Mouse (Mus musculus) cortical plate, adult 2 months (tissue): ENCODE results near the gene Hmgxb4. TPM values are rescaled to one million over a fixed set of nuclear protein-coding genes. Genes with fewer than 3 reads are reported as not detected.

Experiments
- H3K27ac ChIP-seq: fragments of 200-500 bp; 2 replicates; pipeline ENCODE4 v1.5.1; 2012; ENCODE audit warnings: low read length, control low read depth, inconsistent platforms; ENCODE audit not compliant: insufficient read depth
- H3K4me1 ChIP-seq: fragments of 200-500 bp; 2 replicates; pipeline ENCODE4 v1.6.1; 2011; ENCODE audit warnings: low read length; ENCODE audit not compliant: control insufficient read depth, insufficient read depth
- H3K4me3 ChIP-seq: fragments of 200-500 bp; 2 replicates; pipeline ENCODE4 v1.5.1; 2011; ENCODE audit warnings: mild to moderate bottlenecking, low read length, control low read depth; ENCODE audit not compliant: insufficient read depth
- CTCF ChIP-seq: fragments of 200-500 bp; IDR thresholded peaks from 2 replicates; pipeline ENCODE4 v1.5.1; 2011; ENCODE audit warnings: mild to moderate bottlenecking, control low read depth, low read length; ENCODE audit not compliant: insufficient read depth; ENCODE audit errors: extremely low read depth
- POLR2A ChIP-seq: fragments of 200-500 bp; IDR thresholded peaks from 2 replicates; pipeline ENCODE4 v1.6.1; 2011; ENCODE audit warnings: mild to moderate bottlenecking, low read length, control low read depth; ENCODE audit not compliant: insufficient read depth; ENCODE audit errors: extremely low read depth
- polyA plus RNA-seq: library from polyadenylated mRNA; depleted of rRNA; stranded (reverse); fragments of >200 nt; gene quantifications from 2 replicates; pipeline ENCODE4 v1.2.3, GENCODE M21; 2012

Gene Hmgxb4
- polyA plus RNA-seq, 1 experiment = 28.5 TPM

DNA sequence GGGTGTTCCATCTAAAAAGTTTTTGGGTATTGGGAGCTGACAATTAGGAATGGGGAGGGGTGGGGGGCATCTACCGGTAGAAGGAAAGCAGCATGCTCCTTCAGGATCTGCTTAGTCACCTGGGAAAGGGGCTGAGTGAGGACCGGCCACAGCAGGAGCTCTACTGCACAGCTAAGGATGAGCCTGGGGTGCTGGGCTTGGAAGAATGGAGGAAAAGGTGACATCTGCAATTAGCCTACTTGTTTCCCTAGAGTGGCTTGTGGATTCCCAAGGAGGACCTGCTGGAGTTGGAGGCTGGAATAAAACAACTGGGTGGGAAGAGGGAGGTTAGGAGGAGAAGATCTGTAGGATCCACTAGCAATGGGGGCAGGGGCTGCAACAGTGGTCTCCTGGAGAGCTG is 20.4 kb downstream of the Hmgxb4 start:
- TF ChIP-seq CTCF = no peak
- no peak for TF ChIP-seq POLR2A
- Histone ChIP-seq H3K4me3 (no peak overlapping the region), H3K4me1 (no peaks in the 10 kb centered on the region), H3K27ac (no peak overlapping the region)

DNA sequence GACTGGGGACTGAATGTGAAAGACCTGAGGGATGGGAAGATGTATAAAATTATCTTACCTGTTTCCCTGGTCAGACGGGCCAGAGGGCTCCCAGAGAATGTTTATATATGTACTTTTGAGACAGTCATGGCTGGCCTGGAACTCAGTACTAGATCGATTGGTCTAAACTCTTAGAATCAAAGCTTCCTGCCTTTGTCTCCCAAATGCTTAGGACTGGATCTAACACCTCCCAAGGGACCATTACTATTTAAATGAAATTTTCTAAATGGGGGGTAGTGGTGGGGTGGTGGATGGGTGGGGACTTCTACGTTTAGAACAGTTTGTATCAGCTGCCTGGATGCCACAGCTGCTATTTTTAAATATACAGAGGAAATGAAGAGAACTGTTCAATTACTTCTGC is 20.8 kb downstream of the Hmgxb4 start:
- no peak overlapping the region for H3K27ac ChIP-seq
- no peak overlapping the region for H3K4me3 ChIP-seq
- no peaks in the 10 kb centered on the region for H3K4me1 ChIP-seq
- no peak for TF ChIP-seq POLR2A
- TF ChIP-seq CTCF = no peak

DNA sequence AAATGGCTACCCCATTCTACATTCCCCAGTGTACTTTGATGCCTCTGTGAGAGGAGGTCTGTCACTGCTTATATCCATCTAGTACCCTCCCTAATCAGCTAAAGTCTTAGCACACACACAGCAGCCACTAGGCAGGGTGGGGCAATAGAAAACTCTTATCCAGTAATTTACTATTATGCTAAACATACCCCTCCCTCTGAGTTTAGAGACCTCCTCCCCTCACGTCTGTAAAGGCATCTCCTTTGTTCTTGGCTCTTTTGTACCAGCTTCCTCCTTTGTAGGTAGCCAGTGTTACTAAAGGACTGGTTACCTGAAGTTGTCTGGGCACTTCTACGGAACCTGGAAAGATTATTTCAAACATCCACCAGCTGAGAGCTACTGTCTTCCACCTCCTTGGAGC is 22.8 kb downstream of the Hmgxb4 start:
- no peak overlapping the region for H3K27ac ChIP-seq
- TF ChIP-seq CTCF = no peak

DNA sequence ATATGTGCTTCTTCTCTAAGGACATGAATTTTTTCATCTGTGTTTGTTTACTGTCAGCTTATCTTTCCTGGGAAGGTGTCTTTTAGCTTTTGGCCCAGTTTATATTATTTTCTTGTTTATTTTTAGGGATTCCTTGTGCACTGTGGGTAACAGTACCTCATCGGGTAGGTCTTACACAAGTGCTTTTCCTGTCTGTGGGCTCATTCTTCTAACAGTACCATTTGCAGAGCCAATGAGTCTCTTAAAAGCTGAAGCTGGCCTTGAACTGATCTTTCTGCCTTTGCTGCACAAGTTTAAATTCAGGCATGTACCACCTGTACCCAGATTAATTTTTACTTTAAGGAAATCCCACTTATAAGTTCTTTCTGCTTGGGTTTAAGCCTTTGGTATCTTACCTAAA is 23.3 kb downstream of the Hmgxb4 start:
- Histone ChIP-seq H3K4me3 (no peak overlapping the region), H3K27ac (no peak overlapping the region), H3K4me1 (no peaks in the 10 kb centered on the region)
- TF ChIP-seq POLR2A = no peak
- no peak for TF ChIP-seq CTCF

More for the DNA sequence above, 22.8 kb downstream of the Hmgxb4 start:
- H3K4me1 ChIP-seq = no peaks in the 10 kb centered on the region
- H3K4me3 ChIP-seq = no peak overlapping the region

DNA sequence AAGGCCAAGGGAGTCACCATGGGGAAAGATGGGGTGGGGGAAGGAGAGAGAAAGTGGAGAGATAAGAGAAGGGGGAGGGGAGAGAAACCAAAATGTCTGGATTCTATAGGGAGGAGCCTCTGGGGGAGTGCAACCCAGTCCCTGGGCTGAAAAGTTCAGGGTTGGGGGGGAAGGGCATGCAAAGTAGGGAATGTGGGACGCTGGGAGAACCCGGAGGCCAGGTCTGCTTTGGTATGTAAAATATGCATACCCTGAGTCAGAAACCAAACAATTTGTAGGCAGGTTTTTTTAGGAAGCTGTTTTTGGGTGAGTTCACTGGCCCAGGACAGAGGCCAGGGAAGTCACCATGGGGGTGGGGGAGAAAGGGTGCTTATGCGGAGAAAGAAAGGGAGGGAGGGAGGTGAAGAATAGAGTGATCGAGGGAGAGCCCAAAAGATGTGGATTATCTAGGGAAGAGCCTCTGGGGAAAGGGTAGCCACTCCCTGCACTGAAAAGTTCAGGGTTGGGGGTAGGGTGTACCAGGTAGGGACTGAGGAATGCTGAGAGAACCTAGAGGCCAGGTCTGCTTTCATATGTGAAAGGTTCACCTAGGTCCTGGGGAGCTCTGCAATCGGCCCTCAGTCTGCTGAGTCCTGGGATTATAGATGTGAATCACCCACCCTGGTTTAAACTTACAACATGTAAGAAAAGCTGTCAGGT is 25.3 kb downstream of the Hmgxb4 start:
- no peak overlapping the region for H3K4me3 ChIP-seq
- no peaks in the 10 kb centered on the region for H3K4me1 ChIP-seq
- no peak overlapping the region for H3K27ac ChIP-seq
- no peak for TF ChIP-seq CTCF
- no peak for TF ChIP-seq POLR2A

DNA sequence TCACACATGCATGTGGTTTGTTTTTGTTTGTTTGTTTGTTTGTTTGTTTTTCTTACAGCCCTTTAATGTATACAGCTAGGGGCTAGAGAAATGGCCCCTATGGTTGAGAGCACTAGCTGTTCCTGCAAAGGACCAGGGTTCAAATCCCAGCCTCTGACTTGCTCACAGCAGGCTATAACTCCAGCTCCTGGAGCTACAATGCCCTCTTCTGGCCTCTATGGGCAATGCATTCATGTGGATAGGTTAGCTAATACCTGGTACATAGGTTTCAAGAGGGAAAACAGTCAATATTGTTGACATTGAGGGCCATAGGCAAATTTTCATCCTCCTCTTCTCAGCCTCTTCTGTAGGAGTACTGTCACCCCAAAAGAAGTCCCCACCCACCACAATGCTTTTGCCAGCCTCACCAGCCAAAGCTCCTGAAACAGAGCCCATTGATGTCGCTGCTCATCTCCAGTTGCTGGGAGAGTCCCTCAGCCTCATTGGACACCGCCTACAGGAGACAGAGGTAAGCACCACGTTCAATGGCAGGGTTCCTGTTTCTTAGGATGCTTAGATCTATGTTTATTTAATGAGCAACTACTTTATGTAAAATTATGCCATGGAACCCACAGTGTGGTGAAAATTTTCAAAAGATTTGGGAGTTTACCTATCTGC is 30.6 kb downstream of the Hmgxb4 start:
- no peak for TF ChIP-seq POLR2A
- 0 out of 2 replicates have a peak, but pooled peaks have one; percentile 3 for TF ChIP-seq CTCF
- Histone ChIP-seq H3K4me1 (no peaks in the 10 kb centered on the region), H3K27ac (no peak overlapping the region)

DNA sequence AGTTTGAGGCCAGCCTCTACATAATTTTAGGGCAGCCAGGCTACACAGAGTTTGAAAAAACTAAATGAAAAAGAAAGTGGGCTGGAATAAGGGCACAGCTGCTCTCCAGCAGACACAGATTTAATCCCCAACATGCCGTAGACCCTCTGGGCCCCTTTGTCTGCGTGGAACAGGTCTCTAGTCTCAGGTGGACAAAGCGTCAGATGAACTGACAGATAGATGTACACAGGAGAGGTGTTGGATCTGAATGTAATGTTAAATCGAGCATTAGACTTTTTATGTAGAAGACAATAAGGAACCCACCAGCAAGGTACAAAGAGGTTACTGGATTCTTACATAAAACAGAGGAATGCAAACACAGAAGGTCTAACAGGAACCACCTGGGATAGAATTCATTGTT is 32.7 kb downstream of the Hmgxb4 start:
- TF ChIP-seq POLR2A (no peak), CTCF (no peak)
- no peak overlapping the region for H3K27ac ChIP-seq
- no peak overlapping the region for H3K4me3 ChIP-seq
- H3K4me1 ChIP-seq = no peaks in the 10 kb centered on the region

More for the DNA sequence above, 30.6 kb downstream of the Hmgxb4 start:
- no peak overlapping the region for H3K4me3 ChIP-seq

DNA sequence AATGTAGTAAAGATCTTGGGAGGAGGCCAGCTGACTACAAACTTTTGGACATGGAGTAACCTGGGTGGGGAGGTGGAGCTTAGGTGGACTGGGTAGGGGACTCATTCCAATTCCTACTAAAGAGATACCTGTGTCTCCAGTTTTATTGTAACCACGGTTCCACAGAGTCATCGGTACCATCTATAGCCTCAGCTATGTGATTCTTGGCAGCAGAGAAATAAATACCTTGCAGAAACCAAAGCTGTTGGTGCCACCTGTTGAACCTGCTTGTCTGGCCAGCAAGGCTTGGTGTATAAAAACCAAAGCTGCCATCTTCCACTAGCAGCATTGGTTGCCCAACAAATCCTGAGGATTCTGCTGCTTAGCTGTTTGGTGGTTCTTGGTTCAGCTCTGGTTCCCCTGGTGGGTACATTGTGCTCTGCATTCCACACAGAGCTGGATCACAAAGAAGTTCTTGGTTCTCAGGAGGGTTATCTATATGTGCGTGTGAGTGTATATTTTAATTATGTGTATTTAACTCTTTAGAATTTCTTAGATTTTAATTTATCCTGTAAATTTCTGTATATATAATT is 37.4 kb downstream of the Hmgxb4 start:
- H3K4me1 ChIP-seq = no peaks in the 10 kb centered on the region
- TF ChIP-seq POLR2A = no peak
- no peak for TF ChIP-seq CTCF
- H3K4me3 ChIP-seq = no peak overlapping the region
- H3K27ac ChIP-seq = no peak overlapping the region

DNA sequence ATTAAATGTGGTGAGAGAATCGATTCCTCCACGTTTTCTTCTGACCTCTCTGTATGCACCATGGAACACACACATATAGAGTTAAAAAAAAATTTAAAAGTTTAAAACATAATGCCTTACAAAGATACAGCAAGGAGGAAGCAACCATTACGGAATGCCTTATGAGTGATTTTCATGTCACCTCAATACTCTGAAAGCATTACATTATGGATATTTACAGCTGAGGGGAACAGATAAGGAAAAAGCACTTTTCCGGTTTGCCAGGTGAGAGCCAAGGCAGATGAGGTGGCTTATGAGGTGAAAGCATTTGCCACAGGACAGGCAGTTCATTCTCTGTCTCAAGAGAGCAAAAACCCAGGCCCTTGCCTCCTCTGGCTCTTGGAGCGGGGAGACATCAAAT is 39.8 kb downstream of the Hmgxb4 start:
- Histone ChIP-seq H3K4me3 (peak overlapping the region; percentile 61), H3K4me1 (no peaks in the 10 kb centered on the region), H3K27ac (peak overlapping the region; percentile 2; the same call in 1 of the 2 replicates)
- no peak for TF ChIP-seq POLR2A
- TF ChIP-seq CTCF = no peak

DNA sequence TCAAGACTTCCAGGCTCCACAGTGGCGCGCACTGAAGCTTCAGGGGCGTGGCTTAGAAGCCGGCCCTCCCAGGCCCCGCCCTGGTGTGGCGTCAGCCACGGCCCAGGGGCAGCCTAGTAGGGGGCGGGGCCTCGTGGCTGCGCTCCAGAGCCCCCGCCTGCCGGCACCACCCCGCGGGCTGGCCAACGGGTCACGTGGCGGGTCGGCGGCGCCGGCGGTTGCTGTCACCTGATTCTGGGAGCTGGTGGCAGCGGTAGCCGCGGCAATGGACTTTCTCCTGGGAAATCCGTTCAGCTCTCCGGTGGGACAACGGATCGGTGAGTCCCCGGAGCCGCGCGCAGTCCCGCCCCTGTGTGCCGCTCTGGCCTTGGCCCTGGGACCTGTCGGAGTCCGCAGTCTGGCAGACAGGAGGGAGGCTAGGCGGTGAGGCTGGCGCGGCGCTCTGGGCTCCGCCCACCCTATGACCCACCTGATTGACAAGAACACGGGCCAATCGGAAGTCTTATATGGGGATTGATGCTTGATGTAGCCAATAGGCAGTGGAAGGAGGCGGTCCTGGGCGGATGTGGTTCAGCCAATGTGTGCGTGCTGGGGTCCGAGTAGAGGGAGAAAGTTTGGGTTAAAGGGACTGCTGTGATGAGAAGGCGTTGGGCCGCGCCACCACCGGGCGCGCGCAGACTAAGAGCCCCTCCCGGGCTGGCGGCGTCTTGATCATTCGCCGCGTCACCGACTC is 40.5 kb downstream of the Hmgxb4 start, which contains the start of gene Tom1:
Gene Tom1 (plus strand): TSS at position 195 of the 733 bp plus-strand sequence.
- Histone ChIP-seq H3K4me3 (peak within 1 kb of the TSS; percentile 61), H3K27ac (peak within 1 kb of the TSS; percentile 75), H3K4me1 (no peaks in the 10 kb centered on the region)
- TF ChIP-seq CTCF (no peak), POLR2A (0 out of 2 replicates have a peak, but pooled peaks have one; percentile 42)
